Mouse (Mus musculus) hindlimb bud, embryonic 11.5 days (tissue): ENCODE measurements around the gene Ninl.

Experiments
- DNase-seq: peaks from one replicate; pipeline ENCODE4 v3.0.0-alpha.2; 2012; ENCODE audit warnings: low read depth, low spot score; ENCODE audit errors: extremely low spot score

The Ninl gene

DNA sequence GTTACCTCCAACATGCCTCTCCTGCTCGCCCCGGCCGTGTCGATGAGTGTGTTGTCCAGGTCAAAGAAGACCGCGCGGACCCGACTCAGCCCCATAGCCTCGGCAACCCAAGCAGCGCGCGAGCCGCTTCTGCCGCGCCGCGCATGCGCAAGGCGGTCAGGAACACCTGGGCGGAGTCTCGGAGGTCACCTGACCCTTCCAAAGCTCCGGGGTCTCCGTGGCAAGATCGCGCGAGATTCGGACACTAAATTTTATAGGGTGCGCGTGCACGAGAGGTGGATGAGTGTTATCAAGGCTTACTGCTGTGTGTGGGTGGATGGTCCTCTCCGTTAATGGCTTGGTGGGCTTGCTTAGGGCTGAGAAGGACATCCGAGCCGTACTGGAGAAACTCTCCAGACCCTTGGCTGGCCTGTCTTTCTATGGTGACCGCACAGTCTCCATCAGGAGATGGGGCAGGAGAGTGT is at the start of gene Ninl, which contains the start of gene Nanp:
Gene Ninl (minus strand): TSS at position 151 of the 464 bp plus-strand sequence.
Gene Nanp (minus strand): TSS at position 167 of the 464 bp plus-strand sequence.
- peak; percentile 92 for DNase-seq

- no peak for DNase-seq
These were observed 17.5 kb upstream of the Ninl start for GRCm38 (mm10) chr2:151056637-151057036.

DNA sequence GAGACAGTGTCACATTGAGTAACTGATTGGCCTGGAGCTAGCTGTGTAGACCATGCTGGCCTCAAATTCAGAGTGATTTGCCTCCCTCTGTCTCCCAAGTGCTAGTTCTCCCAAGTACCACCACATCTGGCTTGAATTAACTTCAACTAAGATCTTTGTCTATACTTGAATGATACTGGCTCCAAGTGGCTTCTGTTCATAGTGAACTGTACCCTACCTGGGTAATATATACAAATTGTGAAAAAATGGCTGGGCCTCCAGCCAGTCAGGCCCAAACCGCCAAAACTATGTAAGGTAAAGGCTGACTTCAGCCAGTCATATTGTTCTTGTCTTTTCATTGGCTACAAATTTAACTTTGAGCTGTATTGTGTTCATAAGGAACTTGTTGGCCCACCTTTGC is 1.2 kb upstream of the Ninl start:
- DNase-seq: no peak

GRCm38 (mm10) chr2:151039726-151040125 is 544 bp upstream of the Ninl start:
- DNase-seq: no peak

GRCm38 (mm10) chr2:151038811-151039222 is 365 bp downstream of the Ninl start:
- no peak for DNase-seq

DNA sequence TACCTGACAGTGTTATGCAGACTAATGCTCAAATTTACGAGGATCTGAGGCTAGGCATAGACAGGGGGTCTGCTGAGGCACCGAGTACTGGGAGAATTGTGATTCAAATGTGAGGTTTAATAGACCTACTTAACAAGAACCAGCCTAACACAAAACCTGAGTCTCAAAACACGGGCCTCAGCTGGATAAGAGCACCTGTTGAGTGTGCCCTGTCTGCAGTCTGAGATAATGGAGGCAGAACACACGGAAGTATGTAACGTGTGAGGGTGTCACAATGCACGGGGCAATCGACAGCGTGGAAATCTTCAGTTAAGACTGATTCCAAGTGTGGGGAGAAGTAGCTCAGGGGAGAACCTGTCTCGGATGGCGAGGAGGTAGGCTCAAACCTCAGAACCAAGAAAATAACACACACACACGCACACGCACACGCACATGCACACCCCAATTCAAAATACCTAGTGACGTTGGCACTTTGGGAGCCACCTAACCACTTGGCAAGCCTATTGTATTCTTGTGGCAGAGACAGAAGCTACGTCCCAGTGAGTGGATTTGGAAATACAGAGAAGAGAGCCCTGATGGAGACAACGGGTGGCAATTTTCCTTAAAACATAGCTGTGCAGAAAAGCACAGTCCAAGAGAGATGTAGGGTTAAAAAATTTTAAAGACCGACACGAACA is 1.2 kb downstream of the Ninl start:
- DNase-seq: no peak

DNA sequence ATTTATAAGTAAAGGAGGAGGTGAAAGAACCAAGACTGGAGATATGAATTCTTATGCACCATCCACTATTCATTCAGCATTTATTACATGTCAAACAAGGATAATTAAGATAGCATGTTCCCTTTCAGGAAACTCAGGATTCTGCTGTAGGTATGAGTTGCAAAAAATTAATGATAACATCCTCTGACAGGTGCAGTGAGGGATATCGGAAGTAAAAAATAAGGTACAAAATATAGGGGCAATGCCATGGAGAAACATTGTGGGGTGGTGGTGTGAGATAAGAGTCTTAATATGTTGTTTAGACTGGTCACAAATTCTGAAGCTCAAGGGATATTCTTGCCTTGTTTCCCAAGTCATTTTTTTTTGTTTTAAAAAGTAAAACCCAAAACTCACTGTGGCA is 1.9 kb downstream of the Ninl start:
- no peak for DNase-seq

DNA sequence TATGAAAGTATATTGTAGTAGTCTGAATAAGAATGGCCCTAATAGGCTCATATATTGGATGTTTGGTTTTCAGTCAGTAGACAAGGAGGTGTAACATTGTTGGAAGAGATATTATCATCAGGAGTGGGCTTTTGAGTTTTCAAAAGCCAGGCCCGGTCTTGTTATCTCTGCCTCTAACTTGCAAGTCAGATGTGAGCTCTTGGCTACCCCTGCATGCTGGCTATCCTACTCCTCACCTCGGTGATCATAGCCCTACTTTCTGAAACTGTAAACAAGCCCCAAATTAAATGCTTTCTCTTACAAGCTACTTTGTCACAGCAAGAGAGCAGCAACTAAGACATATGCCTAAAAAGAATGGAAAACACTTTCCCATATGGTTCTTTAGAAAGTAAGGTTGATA is 2.5 kb downstream of the Ninl start:
- DNase-seq: no peak

DNA sequence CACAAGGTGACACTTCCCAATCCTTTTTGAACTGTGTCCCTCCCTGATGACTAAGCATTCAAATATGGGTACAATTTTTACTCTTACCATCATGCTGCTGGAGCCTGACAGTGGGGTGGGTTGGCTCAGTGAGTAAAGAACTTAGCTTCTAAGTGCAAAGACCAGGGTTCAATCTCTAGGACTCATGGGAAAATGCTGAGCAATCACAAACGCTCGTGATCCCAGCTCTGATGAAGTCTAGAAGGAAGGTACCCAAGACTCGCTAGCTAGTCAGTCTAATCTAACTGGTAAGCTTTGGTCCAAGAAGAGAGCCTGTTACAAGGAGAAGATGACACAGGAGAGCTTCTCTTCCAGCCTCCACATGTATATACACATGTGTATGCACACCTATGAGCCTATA is 4.7 kb downstream of the Ninl start:
- no peak for DNase-seq

GRCm38 (mm10) chr2:151021158-151021557 is 18.0 kb downstream of the Ninl start:
- no peak for DNase-seq

DNA sequence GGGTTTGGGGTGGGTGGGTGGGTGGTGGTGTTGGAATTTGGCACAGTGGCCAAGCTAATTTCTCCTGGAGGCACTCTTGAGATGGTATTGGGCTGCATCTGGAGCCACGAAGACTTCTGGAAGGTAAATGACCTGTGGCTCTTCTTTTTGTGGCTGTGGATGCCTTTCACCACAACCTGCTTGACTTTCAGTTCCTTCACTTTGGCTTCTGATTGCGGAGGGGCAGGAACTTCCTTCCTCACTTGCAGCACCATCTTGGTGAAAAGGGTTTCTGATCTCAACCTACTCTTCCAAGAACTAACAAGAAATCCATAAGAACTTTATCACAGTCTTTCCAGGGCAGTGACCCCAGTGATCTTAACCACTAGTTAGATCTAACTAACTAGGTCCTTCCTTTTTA is 23.9 kb downstream of the Ninl start:
- DNase-seq: no peak

DNA sequence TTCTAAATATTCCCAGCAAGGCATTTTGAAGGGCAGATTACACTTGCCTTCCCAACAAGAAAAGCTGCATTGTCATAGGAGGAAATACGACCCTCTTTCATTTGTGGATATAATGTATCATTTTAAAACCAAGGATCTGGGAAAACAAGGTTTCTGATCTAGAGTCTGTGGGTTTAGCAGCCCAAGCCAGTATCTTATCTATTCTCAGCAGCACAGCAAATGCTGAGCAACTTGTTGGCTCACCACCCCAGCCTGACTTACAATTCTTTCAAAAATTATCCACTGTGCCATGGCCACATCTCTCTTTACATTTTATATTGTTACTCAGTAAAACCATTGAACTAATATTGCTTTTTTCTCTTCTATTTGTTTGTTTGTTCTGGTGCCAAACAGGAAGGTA is 27.9 kb downstream of the Ninl start:
- DNase-seq: no peak

GRCm38 (mm10) chr2:151009515-151010085 is 29.6 kb downstream of the Ninl start:
- no peak for DNase-seq

GRCm38 (mm10) chr2:151008939-151009509 is 30.2 kb downstream of the Ninl start:
- DNase-seq: no peak

- DNase-seq: no peak
These were observed 30.7 kb downstream of the Ninl start for GRCm38 (mm10) chr2:151008517-151008932.

DNA sequence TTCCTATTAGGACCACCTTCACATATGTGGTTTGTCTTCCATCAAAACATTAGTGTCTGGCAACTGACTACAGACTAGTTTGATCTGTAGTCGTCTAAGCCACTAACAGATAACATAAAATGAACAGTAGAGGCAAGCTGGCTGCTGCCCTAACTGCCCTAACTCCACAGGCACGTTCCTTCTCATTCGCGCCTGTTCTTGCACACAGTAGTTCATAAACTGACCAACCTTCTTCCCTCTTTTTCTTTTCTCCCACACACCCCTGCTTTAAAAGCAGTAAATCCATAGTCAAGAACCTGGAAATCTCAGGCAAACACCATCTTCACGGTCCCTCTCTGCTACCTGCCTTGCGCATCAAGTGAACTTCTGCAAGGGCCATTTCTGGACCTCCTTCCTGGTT is 31.2 kb downstream of the Ninl start:
- DNase-seq: no peak

- no peak for DNase-seq
These were observed 32.8 kb downstream of the Ninl start for GRCm38 (mm10) chr2:151006281-151006945.

DNA sequence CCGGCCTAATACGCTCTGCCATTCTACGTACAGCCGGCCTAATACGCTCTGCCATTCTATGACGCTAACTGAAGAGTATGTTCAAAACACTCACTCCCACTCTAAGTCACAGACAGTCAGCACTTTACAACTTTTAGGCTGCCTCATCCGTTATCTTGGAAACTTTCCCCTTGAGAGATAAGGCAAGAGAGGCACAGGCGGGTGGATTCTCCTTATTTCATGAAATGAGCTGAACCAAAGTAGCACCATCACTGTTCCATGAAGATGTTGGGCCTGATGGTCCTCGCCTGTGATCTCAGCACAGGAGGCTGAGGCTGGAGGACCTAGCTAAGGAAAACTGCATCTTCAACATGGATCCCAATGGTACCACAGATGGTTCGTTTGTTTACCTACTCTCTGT is 34.8 kb downstream of the Ninl start:
- DNase-seq: no peak

DNA sequence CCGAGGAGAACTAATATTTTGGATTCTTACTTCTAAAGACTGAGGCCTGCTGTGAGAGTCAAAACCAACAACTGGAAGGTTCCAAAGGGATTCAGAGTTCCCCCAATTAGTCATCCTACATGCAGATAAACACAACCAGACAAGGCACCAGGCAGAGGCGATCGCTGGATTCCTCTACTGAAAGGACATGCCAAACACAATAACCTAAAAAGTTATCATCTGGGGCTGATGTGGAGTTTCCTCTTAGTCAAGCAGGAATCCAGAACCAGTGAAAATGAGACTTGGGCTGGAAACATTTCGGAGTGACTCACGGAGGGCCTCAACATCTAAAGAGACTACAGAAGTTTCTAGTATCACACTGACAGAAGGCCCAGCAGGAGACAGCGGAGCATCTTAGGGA is 35.4 kb downstream of the Ninl start:
- no peak for DNase-seq

GRCm38 (mm10) chr2:151001619-151002175 is 37.5 kb downstream of the Ninl start:
- no peak for DNase-seq

GRCm38 (mm10) chr2:151000402-151001178 is 38.6 kb downstream of the Ninl start:
- no peak for DNase-seq
